Mouse (Mus musculus): ENCODE data around the gene Gpn2. TPM values are rescaled to one million over a fixed set of nuclear protein-coding genes. Genes with fewer than 3 reads are reported as not detected.

Gpn2 gene
- 13.8 and 15.4 TPM in 2 replicates for polyA plus RNA-seq (2021; fragmentation: Nextera tagmentation)
- long read RNA-seq, experiment 1, transcript Gpn2-201 (5 exons, 1,367 nt) = major isoform, 28 of 40 reads
- long read RNA-seq, experiment 1, transcript Gpn2-202 (5 exons, 996 nt) = minor isoform, 9 of 40 reads
- long read RNA-seq, experiment 1, partial matches to known transcripts = 0 of 40 reads
- long read RNA-seq, experiment 1, other reads (novel, unspliced or antisense) = 3 of 40 reads
- long read RNA-seq, experiment 2, transcript Gpn2-201 (5 exons, 1,367 nt) = major isoform, 17 of 24 reads
- long read RNA-seq, experiment 2, partial matches to known transcripts = 3 of 24 reads
- long read RNA-seq, experiment 2, other reads (novel, unspliced or antisense) = 0 of 24 reads

GRCm38 (mm10) chr4:133584059-133584951 is at the start of gene Gpn2:
Gene Gpn2 (plus strand): TSS chr4:133584362.

DNA sequence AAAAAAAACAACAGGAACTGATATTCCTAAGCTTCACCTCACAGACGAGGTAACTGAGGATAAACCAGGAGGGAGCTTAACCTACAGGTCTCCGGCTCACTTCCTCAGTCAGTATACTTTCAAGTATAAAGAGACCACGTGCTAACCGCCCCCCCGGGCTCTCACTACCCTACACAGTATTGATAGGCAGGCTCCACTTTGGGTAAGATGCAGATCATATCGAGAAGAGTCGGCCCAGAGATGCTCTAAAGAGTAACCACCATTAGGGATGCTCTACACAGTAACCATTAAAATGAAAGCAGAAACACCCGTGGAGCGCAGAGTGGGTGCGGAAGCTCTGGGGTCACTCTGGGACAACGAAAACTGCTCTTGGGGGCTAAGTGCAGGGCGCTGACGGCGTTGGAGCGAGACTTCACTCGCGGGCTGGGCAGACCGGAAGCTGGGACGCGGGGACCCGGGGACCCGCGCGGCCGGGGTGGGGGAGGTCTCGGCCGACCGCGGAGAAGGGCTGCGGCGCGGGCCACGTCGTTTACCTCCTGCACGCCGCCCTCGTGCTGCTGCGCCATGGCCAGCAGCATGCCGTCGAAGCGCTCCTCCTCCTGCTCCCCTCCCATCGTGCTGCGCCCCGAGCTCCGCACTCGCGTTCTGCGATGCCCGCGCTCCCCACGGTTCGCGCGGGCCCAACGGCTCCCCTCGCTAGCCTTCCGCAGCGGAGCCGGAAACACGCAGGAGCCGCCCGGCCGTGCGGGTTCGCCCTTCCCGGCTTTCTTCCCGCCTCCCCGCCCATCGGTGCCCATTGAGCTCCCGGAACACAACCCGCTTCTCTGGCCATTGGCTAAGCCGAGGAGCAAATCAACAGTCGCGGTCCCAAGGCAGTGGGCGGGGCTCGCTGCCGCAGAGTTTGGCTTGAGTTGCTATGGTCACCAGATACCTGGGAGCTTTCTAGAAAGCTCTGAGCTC is 38.6 kb upstream of the Gpn2 start, which contains the start of gene Nudc:
Gene Nudc, minus strand, starts transcription at position 725 of the 960 bp plus-strand sequence.

GRCm38 (mm10) chr4:133552768-133553447 is 31.3 kb upstream of the Gpn2 start, which contains the start of gene Nr0b2:
Gene Nr0b2 (plus strand): TSS chr4:133553376.

GRCm38 (mm10) chr4:133574070-133574842 is 9.9 kb upstream of the Gpn2 start, which contains the start of gene Gpatch3:
Gene Gpatch3 (plus strand): TSS chr4:133574745.

GRCm38 (mm10) chr4:133601721-133602218 is 17.6 kb downstream of the Gpn2 start, which contains the start of gene Sfn:
Gene Sfn (minus strand): TSS chr4:133602168.

Other genes starting within 250 kb of the Gpn2 start
- gene Wdtc1, start 230.9 kb upstream of the Gpn2 start, polyA plus RNA-seq (2021; fragmentation: Nextera tagmentation) = 5.2 and 15.5 TPM in 2 replicates
- gene Slc9a1, start 214.7 kb upstream of the Gpn2 start, polyA plus RNA-seq (2021; fragmentation: Nextera tagmentation) = 6.8 and 10.9 TPM in 2 replicates
- 0.08 and 0.11 TPM in 2 replicates for gene Tent5b, start 104.2 kb upstream of the Gpn2 start, polyA plus RNA-seq (2021; fragmentation: Nextera tagmentation)
- gene Trnp1, start 85.8 kb upstream of the Gpn2 start, polyA plus RNA-seq (2021; fragmentation: Nextera tagmentation) = 29.0 and 38.4 TPM in 2 replicates
- gene Kdf1, start 65.4 kb upstream of the Gpn2 start, polyA plus RNA-seq (2021; fragmentation: Nextera tagmentation) = 0.19 and 0.23 TPM in 2 replicates
- gene Nudc, start 38.4 kb upstream of the Gpn2 start, polyA plus RNA-seq (2021; fragmentation: Nextera tagmentation) = 226 and 295 TPM in 2 replicates
- gene Nr0b2, start 31.0 kb upstream of the Gpn2 start, polyA plus RNA-seq (2021; fragmentation: Nextera tagmentation) = not detected in 2 replicates
- gene Gpatch3, start 9.6 kb upstream of the Gpn2 start, polyA plus RNA-seq (2021; fragmentation: Nextera tagmentation) = 3.4 and 3.7 TPM in 2 replicates
- 0.25 and 0.60 TPM in 2 replicates for gene Sfn, start 17.8 kb downstream of the Gpn2 start, polyA plus RNA-seq (2021; fragmentation: Nextera tagmentation)
- 2.5 and 3.5 TPM in 2 replicates for gene Zdhhc18, start 65.8 kb downstream of the Gpn2 start, polyA plus RNA-seq (2021; fragmentation: Nextera tagmentation)
- 5.5 and 5.6 TPM in 2 replicates for gene Pigv, start 88.3 kb downstream of the Gpn2 start, polyA plus RNA-seq (2021; fragmentation: Nextera tagmentation)
- gene Arid1a, start 172.4 kb downstream of the Gpn2 start, polyA plus RNA-seq (2021; fragmentation: Nextera tagmentation) = 9.4 and 10.7 TPM in 2 replicates